Mouse (Mus musculus): ENCODE measurements around the gene Zzz3. TPM values are rescaled to one million over a fixed set of nuclear protein-coding genes. Genes with fewer than 3 reads are reported as not detected.

Zzz3 gene
- total RNA-seq, 2 experiments from 2014 or later = 52.7 to 52.9 TPM

DNA sequence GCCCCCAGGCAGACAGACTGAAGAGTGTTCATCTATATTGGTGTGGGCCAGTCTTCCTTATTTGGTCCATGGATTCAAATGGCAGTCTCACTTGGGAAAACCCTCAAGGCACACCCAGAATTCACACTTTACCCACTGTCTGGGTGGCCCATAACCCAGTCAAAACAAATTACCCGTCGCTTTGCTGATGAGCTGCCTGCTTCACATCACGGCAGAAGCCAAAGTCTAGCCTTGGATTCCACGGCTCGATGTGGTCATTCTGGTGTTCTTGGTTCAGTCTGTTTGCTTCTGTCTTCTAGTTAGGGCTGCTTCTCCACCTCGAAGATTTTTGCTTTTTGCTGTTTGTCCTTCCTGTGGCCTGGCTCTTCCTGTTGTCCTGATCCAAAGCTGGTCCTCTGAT is 97.0 kb downstream of the Zzz3 start:
- DNase-seq (ENCODE audit: low spot score in 2 of 2) = no peak

DNA sequence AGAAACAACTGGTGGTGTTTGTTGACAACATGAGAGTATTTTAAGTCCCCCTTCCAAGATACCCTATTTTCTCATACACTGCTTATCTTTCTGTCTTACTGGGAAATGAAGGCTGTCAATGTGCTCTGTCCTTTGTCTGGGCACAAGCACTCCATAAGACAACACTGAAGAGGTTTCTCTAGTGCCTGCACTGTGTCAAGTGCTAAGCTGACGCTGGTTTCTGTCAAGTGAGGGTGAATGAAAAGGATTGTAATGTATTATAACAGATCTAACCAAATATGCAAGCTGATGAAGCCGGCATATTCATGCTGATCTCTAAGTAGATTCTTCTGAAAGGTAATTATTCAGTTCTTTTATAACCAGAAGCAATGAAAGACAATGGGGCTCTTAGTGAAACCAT is 98.5 kb downstream of the Zzz3 start:
- DNase-seq (ENCODE audit: low spot score in 2 of 2) = no peak

- no peak for DNase-seq (ENCODE audit: low spot score in 2 of 2)
Measured at GRCm38 (mm10) chr3:152494667-152495360, 99.5 kb downstream of the Zzz3 start.

DNA sequence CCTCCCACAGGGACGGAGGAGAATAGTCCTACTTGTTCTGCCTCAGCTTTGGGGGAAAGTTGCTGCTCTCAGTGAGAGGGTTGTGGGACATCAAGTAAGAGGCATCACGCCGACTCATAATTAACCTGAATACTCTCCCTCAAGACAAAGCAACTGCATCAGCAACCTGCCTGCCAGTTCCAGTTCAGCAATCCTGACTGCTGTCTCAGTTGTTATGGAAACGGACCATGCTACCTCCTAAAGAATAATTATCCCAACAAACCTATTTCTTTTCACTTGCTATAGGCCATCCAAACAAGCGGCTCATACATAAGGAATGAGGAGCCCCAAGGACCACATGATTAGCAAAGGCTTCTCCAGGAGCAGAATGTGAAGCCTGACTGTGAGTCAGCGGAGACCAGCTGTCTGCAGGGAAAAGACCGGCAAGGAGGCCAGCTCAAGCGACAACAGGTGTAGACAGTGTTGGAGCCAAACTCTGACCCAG is 100.2 kb downstream of the Zzz3 start:
- DNase-seq (ENCODE audit: low spot score in 2 of 2) = peak in 1 of 2 experiments; percentile 37

DNA sequence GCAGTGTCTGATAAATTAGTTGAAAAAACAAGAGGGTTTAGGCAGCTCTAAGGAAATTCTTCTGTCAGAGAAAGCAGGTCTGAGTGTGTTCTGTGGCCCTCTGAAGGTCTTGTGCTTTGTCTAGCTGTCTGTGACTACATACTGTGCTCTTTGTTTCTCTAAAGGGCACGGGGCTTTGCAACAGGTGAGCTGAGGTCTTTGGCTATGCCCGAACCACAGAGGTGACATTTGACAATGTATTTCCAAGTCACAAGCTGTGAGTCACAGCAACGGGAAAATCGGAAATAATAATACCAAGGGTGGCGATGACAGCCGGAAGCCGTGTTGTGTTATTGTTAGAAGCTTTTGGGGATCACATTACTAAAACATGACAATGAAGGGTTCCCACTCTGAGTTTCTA is 101.8 kb downstream of the Zzz3 start:
- DNase-seq (ENCODE audit: low spot score in 2 of 2) = no peak

DNA sequence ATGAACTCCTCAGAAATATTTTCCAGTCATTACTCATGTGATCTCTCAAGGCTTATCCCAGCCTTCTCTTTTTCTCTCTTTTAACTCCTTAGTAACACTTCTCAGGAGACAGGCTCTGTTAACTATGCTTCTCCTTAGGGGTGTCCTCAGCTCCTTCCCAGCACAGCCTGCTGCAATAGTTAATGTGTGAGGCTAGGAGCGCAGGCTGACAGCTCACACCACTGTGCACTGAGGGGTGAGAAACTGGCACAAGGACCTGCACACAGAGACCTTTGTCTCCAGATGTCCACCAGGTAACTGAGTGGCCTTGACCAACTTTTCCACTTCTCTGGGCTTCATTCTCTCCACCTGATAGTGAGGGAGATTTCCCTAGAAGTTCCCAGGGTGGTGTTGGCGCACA is 102.6 kb downstream of the Zzz3 start:
- no peak for DNase-seq (ENCODE audit: low spot score in 2 of 2)

GRCm38 (mm10) chr3:152498968-152499696 is 103.9 kb downstream of the Zzz3 start:
- DNase-seq (ENCODE audit: low spot score in 2 of 2) = no peak

GRCm38 (mm10) chr3:152507900-152508299 is 112.6 kb downstream of the Zzz3 start:
- no peak for DNase-seq (ENCODE audit: low spot score in 2 of 2)

GRCm38 (mm10) chr3:152508419-152508993 is 113.2 kb downstream of the Zzz3 start:
- no peak for DNase-seq (ENCODE audit: low spot score in 2 of 2)

DNA sequence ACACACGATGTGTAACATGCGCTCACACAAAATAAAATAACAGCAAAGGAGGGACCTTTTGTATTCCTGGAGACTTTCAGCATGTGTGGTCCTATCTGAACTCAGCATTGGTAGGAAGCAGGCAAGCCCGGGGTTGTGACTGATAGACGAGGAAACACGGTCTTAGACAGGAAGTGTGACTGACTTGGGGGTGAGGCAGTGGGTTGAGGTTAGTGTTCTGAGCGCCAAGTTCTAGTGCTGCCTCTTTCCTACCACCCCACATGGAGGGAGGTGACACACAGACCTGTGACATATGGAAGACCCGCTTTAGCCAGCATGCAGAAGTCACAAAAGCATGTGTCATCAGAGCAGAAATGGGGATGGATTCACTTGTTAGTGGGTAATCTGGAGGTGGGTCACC is 114.0 kb downstream of the Zzz3 start:
- no peak for DNase-seq (ENCODE audit: low spot score in 2 of 2)

Other genes with a start within 250 kb of the Zzz3 start
- gene Gipc2, start 229.2 kb upstream of the Zzz3 start, total RNA-seq (2021) = 1 to 10 TPM; 3.2 to 3.5 TPM
- gene Dnajb4, start 185.2 kb upstream of the Zzz3 start, total RNA-seq (2021) = 10 to 100 TPM; 74.9 to 82.4 TPM
- 100 to 1,000 TPM; 116 to 121 TPM for gene Fubp1, start 185.1 kb upstream of the Zzz3 start, total RNA-seq (2021)
- 1 to 10 TPM; 2.1 to 3.7 TPM for gene Nexn, start 129.1 kb upstream of the Zzz3 start, total RNA-seq (2021)
- 10 to 100 TPM; 81.7 to 87.4 TPM for gene Miga1, start 55.1 kb upstream of the Zzz3 start, total RNA-seq (2021)
- gene Usp33, start 49.0 kb upstream of the Zzz3 start, total RNA-seq (2021) = 100 to 1,000 TPM; 130 to 137 TPM

Measured in left cerebral cortex, adult 18-20 months (tissue).